15 mouse cellular contexts compared by ENCODE assay signal in genomic region chr1:88588747-88589146, GRCm38 (mm10).
"Had no signal": no experiment of that assay in that cellular context is flagged by ENCODE, and none has a peak within 500 bp of the region (broad histone marks: within the 10 kb centered on the region; RNA-seq: fewer than 3 reads in every experiment).

No protein-coding gene starts in this region.

- H3K27ac ChIP-seq: limb, embryonic 13.5 days; liver, embryonic 14.5 days; midbrain, embryonic 15.5 days; neural tube, embryonic 13.5 days had no signal

- H3K9ac ChIP-seq: limb, embryonic 13.5 days; liver, embryonic 14.5 days; midbrain, embryonic 15.5 days; neural tube, embryonic 13.5 days had no signal

- H3K36me3 ChIP-seq: limb, embryonic 13.5 days; midbrain, embryonic 15.5 days; neural tube, embryonic 13.5 days had no signal

- DNase-seq: kidney, adult 8-10 months; kidney, postnatal 25 days; lung, adult 2 months; lung, postnatal 36 days; retina, postnatal 1 day; thymus, adult 18-20 months; thymus, postnatal 36 days had no signal

- H3K4me1 ChIP-seq: limb, embryonic 13.5 days; neural tube, embryonic 13.5 days had no signal

- H3K4me3 ChIP-seq: limb, embryonic 13.5 days; midbrain, embryonic 15.5 days; neural tube, embryonic 13.5 days had no signal

- H3K27me3 ChIP-seq: limb, embryonic 13.5 days; midbrain, embryonic 15.5 days; neural tube, embryonic 13.5 days had no signal

- H3K4me2 ChIP-seq: limb, embryonic 13.5 days; midbrain, embryonic 11.5 days; midbrain, embryonic 15.5 days; neural tube, embryonic 13.5 days had no signal

- H3K9me3 ChIP-seq: limb, embryonic 13.5 days; megakaryocyte, embryonic 14.5 days; midbrain, embryonic 15.5 days; neural tube, embryonic 13.5 days had no signal

- ATAC-seq: intestine, postnatal 0 days; lung, postnatal 0 days; midbrain, embryonic 15.5 days had no signal
